Mouse (Mus musculus) kidney, adult 11 months (tissue): ENCODE results near the gene Cib1.

Experiments
- DNase-seq: peaks from one replicate; pipeline ENCODE4 v3.0.0; 2022

Gene Cib1

GRCm38 (mm10) chr7:80232489-80233029 is at the start of gene Cib1, which contains the start of gene Gdpgp1:
Cib1 (minus strand) TSS chr7:80232813.
Gdpgp1 (plus strand) TSS chr7:80232865.
- DNase-seq = peak; percentile 97

GRCm38 (mm10) chr7:80281646-80282045 is 49.0 kb upstream of the Cib1 start:
- no peak for DNase-seq

- no peak for DNase-seq
Measured at GRCm38 (mm10) chr7:80280998-80281397, 48.4 kb upstream of the Cib1 start.

- no peak for DNase-seq
Measured at GRCm38 (mm10) chr7:80280032-80280431, 47.4 kb upstream of the Cib1 start.

GRCm38 (mm10) chr7:80276374-80276773 is 43.8 kb upstream of the Cib1 start:
- DNase-seq = no peak

GRCm38 (mm10) chr7:80273456-80273855 is 40.8 kb upstream of the Cib1 start:
- DNase-seq = no peak

GRCm38 (mm10) chr7:80269751-80270255 is 37.2 kb upstream of the Cib1 start:
- no peak for DNase-seq

- peak; percentile 94 for DNase-seq
Measured at GRCm38 (mm10) chr7:80268897-80269750, 36.5 kb upstream of the Cib1 start, which contains the start of gene Vps33b. Vps33b (plus strand) TSS chr7:80269649.

- no peak for DNase-seq
Measured at GRCm38 (mm10) chr7:80267764-80268163, 35.2 kb upstream of the Cib1 start.

- DNase-seq = no peak
Measured at GRCm38 (mm10) chr7:80264606-80265005, 32.0 kb upstream of the Cib1 start.

- DNase-seq = no peak
Measured at GRCm38 (mm10) chr7:80261372-80261990, 28.9 kb upstream of the Cib1 start.

- peak; percentile 85 for DNase-seq
Measured at GRCm38 (mm10) chr7:80260625-80261371, 28.2 kb upstream of the Cib1 start, which contains the start of gene Ngrn. Ngrn (plus strand) TSS chr7:80261215.

GRCm38 (mm10) chr7:80257706-80258105 is 25.1 kb upstream of the Cib1 start:
- DNase-seq = no peak

GRCm38 (mm10) chr7:80255981-80256380 is 23.4 kb upstream of the Cib1 start:
- DNase-seq = no peak

GRCm38 (mm10) chr7:80252886-80253285 is 20.3 kb upstream of the Cib1 start:
- no peak for DNase-seq

GRCm38 (mm10) chr7:80252437-80252836 is 19.8 kb upstream of the Cib1 start:
- no peak for DNase-seq

- DNase-seq = no peak
Measured at GRCm38 (mm10) chr7:80246859-80247258, 14.2 kb upstream of the Cib1 start.

GRCm38 (mm10) chr7:80246148-80246721 is 13.6 kb upstream of the Cib1 start, which contains the start of gene Ttll13:
Ttll13 (plus strand) TSS chr7:80246376.
- DNase-seq = peak; percentile 98

GRCm38 (mm10) chr7:80244851-80245250 is 12.2 kb upstream of the Cib1 start:
- DNase-seq = no peak

GRCm38 (mm10) chr7:80241661-80242060 is 9.0 kb upstream of the Cib1 start:
- DNase-seq = no peak

GRCm38 (mm10) chr7:80238542-80238941 is 5.9 kb upstream of the Cib1 start:
- no peak for DNase-seq

GRCm38 (mm10) chr7:80233799-80234198 is 1.2 kb upstream of the Cib1 start:
- no peak for DNase-seq
